Mouse (Mus musculus) heart, adult 2 months (tissue): ENCODE data around the gene Ralgps2.

ENCODE experiments used
- CTCF ChIP-seq: fragments of 200-600 bp; IDR thresholded peaks from 2 replicates; pipeline ENCODE4 v1.8.1; 2022; ENCODE audit warnings: antibody characterized with exemption, mild to moderate bottlenecking, moderate library complexity
- EP300 ChIP-seq: fragments of 200-500 bp; IDR thresholded peaks from 2 replicates; pipeline ENCODE4 v1.6.1; 2011; ENCODE audit warnings: low read depth, low read length, control low read depth; ENCODE audit not compliant: insufficient read depth
- POLR2A ChIP-seq: fragments of 200-500 bp; IDR thresholded peaks from 2 replicates; pipeline ENCODE4 v1.6.1; 2011; ENCODE audit warnings: mild to moderate bottlenecking, low read depth, low read length, control low read depth; ENCODE audit not compliant: insufficient read depth

GRCm38 (mm10) chr1:156885879-156886278, 53.5 kb downstream of the Ralgps2 start:
- TF ChIP-seq POLR2A (no peak), CTCF (peak; percentile 54), EP300 (no peak)
